ENCODE assay signal across 18 mouse cellular contexts in genomic region chr5:99288262-99288661, GRCm38 (mm10).
DNase-seq lines count a peak whose midpoint lies in the region; TF ChIP-seq lines count a peak whose summit lies in the region.
"Had no signal": no experiment of that assay in that cellular context is flagged by ENCODE, and none has a peak within 500 bp of the region (broad histone marks: within the 10 kb centered on the region; RNA-seq: fewer than 3 reads in every experiment).

No protein-coding gene starts in this region.

- H3K27ac ChIP-seq in ES-E14 (ENCODE audit: insufficient read depth, low read depth, low read length, poor library complexity, severe bottlenecking) = no peak overlapping the region
- H3K27ac ChIP-seq: embryonic facial prominence, embryonic 10.5 days; embryonic facial prominence, embryonic 12.5 days; forebrain, embryonic 13.5 days; forebrain, embryonic 15.5 days had no signal

- in situ Hi-C loops in ES-E14 (cut with MboI; ENCODE audit: low sequenced_read_pairs in 2 of 2, unreplicated experiment in 2 of 2) = no loop called here

- no peak overlapping the region for H3K4me3 ChIP-seq in ES-E14 (ENCODE audit: insufficient read depth in 1 of 2, low read depth in 1 of 2, low read length in 2 of 2, poor library complexity in 1 of 2, severe bottlenecking in 1 of 2)
- H3K4me3 ChIP-seq: embryonic facial prominence, embryonic 10.5 days; embryonic facial prominence, embryonic 12.5 days; forebrain, embryonic 13.5 days; forebrain, embryonic 15.5 days had no signal

- peaks cover 0 to 5% of the 10 kb centered on the region in 2 experiments; a peak in 1 of 4 replicates for H3K4me1 ChIP-seq in ES-E14 (ENCODE audit: control insufficient read depth in 2 of 2, insufficient read depth in 2 of 2, low read length in 2 of 2, poor library complexity in 1 of 2)
- H3K4me1 ChIP-seq: embryonic facial prominence, embryonic 10.5 days; embryonic facial prominence, embryonic 12.5 days; forebrain, embryonic 15.5 days had no signal

- no peak overlapping the region for H3K9ac ChIP-seq in ES-E14 (ENCODE audit: insufficient read depth, low read depth, low read length, poor library complexity, severe bottlenecking)
- H3K9ac ChIP-seq: embryonic facial prominence, embryonic 12.5 days; forebrain, embryonic 13.5 days; forebrain, embryonic 15.5 days; forebrain, postnatal 0 days had no signal

- peak; percentile 19 for DNase-seq in ES-CJ7 (ENCODE audit: low read depth, low spot score)
- no peak for DNase-seq in ES-E14 (ENCODE audit: low read depth, low spot score)
- DNase-seq in ZHBTc4 (ENCODE audit: low read depth, low spot score) = peak; percentile 4
- DNase-seq in cerebellum, adult 11-12 months = no peak
- no peak for DNase-seq in retina, embryonic 14.5 days (ENCODE audit: low spot score)
- DNase-seq: adrenal gland, adult 2 months; adrenal gland, postnatal 10 days; adrenal gland, postnatal 25 days; cerebellum, adult 11 months; cerebellum, adult 2 months; cerebellum, adult 9-10 months; cerebellum, postnatal 10 days; cerebellum, postnatal 25 days; forebrain, postnatal 0 days had no signal

- H3K36me3 ChIP-seq in ES-E14 (ENCODE audit: control insufficient read depth, insufficient read depth, low read length, poor library complexity, severe bottlenecking) = no peaks in the 10 kb centered on the region
- H3K36me3 ChIP-seq: embryonic facial prominence, embryonic 10.5 days; embryonic facial prominence, embryonic 12.5 days; forebrain, embryonic 15.5 days had no signal

- H3K9me3 ChIP-seq in ES-E14 (ENCODE audit: control insufficient read depth, insufficient read depth, low read depth, low read length) = no peaks in the 10 kb centered on the region
- H3K9me3 ChIP-seq: embryonic facial prominence, embryonic 10.5 days; embryonic facial prominence, embryonic 12.5 days; forebrain, embryonic 13.5 days; forebrain, embryonic 15.5 days had no signal

TF ChIP-seq in ES-E14, 5 proteins besides CTCF, POLR2A, EP300 and RAD21:
- TF ChIP-seq ZC3H11A (IDR thresholded peaks at IDR 0.05; ENCODE audit: borderline replicate concordance, low read depth, low read length) = no peak
- TF ChIP-seq HCFC1 (IDR thresholded peaks at IDR 0.05; ENCODE audit: borderline replicate concordance, insufficient read depth, low read length) = no peak
- no peak for TF ChIP-seq ZNF384 (IDR thresholded peaks at IDR 0.05; ENCODE audit: low read depth, low read length)
- no peak for TF ChIP-seq CHD2 (IDR thresholded peaks at IDR 0.05; ENCODE audit: low read depth, low read length)
- TF ChIP-seq MAFK (IDR thresholded peaks at IDR 0.05; ENCODE audit: insufficient read depth, low read depth, low read length) = peak; percentile 89

Comparison
In these comparisons a context has a peak if more than half of its experiments do, and no peak if none do; other contexts are left out.
1. DNase-seq: peak in ES-CJ7 (single experiment) and ZHBTc4 (single experiment); none in ES-E14 (single experiment), cerebellum, adult 11-12 months (single experiment) and retina, embryonic 14.5 days (single experiment).